Mouse (Mus musculus): Measurements from ENCODE around the gene Zfp653. TPM values are rescaled to one million over a fixed set of nuclear protein-coding genes. Genes with fewer than 3 reads are reported as not detected.

The Zfp653 gene
- polyA plus RNA-seq, 1 experiment from 2014 or later, result 4.2 TPM

DNA sequence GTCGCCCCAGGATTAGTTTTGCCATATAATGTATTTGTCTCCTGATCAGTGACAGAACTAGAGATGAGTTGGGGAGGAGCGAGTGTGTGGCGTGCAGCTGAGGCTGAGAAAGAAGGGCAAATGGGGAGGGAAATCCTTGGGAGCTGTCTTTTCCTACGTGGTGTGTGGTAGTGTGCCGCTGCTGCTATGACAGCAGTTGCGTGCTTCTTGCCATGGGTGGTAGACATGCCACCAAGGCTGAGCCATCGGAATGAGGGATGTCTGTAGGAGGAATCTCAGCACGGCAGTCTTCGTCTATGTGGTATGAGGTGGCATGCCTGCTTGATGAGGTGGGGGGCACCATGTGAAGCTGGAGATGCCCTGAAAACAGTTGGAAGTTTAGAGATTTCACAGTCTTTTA is 40.8 kb downstream of the Zfp653 start:
- no peaks in the 10 kb centered on the region for H3K4me1 ChIP-seq (replicated peaks; ENCODE audit: control insufficient read depth, insufficient read depth, low read length)
- H3K27me3 ChIP-seq (replicated peaks; ENCODE audit: control insufficient read depth, insufficient read depth, low read length), result no peaks in the 10 kb centered on the region
- no peaks in the 10 kb centered on the region for H3K9me3 ChIP-seq (ENCODE audit: control insufficient read depth)
- no peak overlapping the region for H3K9ac ChIP-seq (ENCODE audit: low read depth, low read length)
- TF ChIP-seq CTCF (IDR thresholded peaks at IDR 0.05; ENCODE audit: low read depth), result no peak
- H3K4me2 ChIP-seq (replicated peaks; ENCODE audit: low read depth), result no peak overlapping the region
- WGBS, result 92% methylated on average over 9 of the region's 9 CpGs
- no peak for ATAC-seq
- H3K27ac ChIP-seq (ENCODE audit: low read depth, low read length), result no peak overlapping the region
- H3K4me3 ChIP-seq (ENCODE audit: low read depth, low read length), result no peak overlapping the region
- no peaks in the 10 kb centered on the region for H3K36me3 ChIP-seq (ENCODE audit: control insufficient read depth, insufficient read depth)

DNA sequence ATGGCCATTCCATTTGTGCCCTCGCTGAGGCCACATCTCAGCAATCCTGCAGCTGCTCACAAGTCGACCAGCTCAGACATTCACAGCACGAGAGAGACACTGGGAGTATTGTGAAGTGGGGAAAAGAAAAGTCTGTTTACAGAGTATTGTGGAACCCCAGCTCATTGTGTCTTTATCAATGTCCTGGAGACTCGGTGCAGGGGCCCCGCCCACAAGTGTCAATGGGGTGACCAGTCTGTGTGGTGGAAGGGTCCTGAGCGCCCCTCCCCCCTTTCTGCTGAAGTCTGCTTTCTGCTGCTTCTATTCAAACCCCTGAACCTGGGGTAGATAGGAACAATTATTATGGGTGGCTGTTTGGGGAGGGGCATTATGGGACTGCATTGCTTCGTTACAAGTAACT is 42.7 kb downstream of the Zfp653 start:
- no peak for TF ChIP-seq CTCF (IDR thresholded peaks at IDR 0.05; ENCODE audit: low read depth)
- Histone ChIP-seq H3K4me1 (replicated peaks; ENCODE audit: control insufficient read depth, insufficient read depth, low read length) (no peaks in the 10 kb centered on the region), H3K4me3 (ENCODE audit: low read depth, low read length) (no peak overlapping the region), H3K27ac (ENCODE audit: low read depth, low read length) (no peak overlapping the region), H3K4me2 (replicated peaks; ENCODE audit: low read depth) (no peak overlapping the region), H3K27me3 (replicated peaks; ENCODE audit: control insufficient read depth, insufficient read depth, low read length) (no peaks in the 10 kb centered on the region), H3K36me3 (ENCODE audit: control insufficient read depth, insufficient read depth) (no peaks in the 10 kb centered on the region), H3K9ac (ENCODE audit: low read depth, low read length) (no peak overlapping the region), H3K9me3 (ENCODE audit: control insufficient read depth) (no peaks in the 10 kb centered on the region)
- 33% methylated on average over 7 of the region's 7 CpGs for WGBS
- ATAC-seq, result no peak

DNA sequence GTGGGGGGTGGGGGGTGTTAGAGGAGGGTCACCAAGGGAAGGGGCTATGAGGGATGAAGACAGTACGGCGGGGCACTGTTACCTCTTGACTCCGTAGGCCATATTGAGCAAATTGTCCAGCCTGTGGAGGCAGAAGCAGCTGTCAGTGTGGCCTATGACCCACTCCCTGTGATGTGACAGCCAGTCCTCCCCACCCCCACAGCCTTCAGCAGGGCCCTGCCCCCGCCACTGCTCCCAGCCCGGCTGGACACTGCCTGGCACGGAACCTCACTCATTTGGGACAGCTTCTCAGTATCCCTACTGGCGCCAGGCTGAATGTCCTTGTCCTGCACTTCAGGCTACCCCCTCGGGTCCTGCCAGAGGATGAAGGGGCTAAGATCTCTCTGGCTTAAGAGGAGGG is 46.6 kb downstream of the Zfp653 start:
- no peak for ATAC-seq

DNA sequence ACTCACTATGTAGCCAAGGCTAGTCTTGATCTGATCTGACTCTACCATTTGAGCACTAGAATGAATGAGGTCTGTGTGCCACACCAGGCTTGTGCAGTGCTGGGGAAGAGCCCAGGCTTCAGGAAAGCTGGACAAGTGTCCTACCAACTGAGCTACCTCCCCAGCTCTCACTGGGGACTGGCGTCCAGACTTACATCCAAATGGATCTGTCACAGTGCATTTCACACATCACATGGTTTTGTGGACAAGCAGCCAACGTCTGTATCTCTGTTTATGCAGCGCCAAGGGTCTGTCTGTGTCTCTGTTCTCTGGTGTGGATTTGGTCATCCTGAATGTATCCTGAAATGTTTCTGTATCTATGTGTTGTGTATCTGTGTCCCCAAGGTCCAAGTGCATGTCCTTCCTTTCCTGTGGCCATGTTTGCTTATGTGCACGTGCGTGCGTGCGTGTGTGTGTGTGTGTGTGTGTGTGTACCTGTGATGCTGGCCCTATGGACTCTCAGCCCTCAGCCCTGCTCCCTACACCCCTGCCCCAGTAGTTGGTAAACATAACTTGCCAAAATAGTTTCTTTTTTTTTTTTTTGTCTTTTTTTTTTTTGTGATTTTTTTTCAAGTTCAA is 53.9 kb downstream of the Zfp653 start:
- 79% methylated on average over 7 of the region's 7 CpGs for whole genome bisulfite sequencing
- no peaks in the 10 kb centered on the region for H3K9me3 ChIP-seq (ENCODE audit: control insufficient read depth)
- H3K27ac ChIP-seq (ENCODE audit: low read depth, low read length), result no peak overlapping the region
- no peak overlapping the region for H3K9ac ChIP-seq (ENCODE audit: low read depth, low read length)
- H3K4me2 ChIP-seq (replicated peaks; ENCODE audit: low read depth), result no peak overlapping the region
- H3K27me3 ChIP-seq (replicated peaks; ENCODE audit: control insufficient read depth, insufficient read depth, low read length), result no peaks in the 10 kb centered on the region
- H3K4me1 ChIP-seq (replicated peaks; ENCODE audit: control insufficient read depth, insufficient read depth, low read length), result no peaks in the 10 kb centered on the region
- TF ChIP-seq CTCF (IDR thresholded peaks at IDR 0.05; ENCODE audit: low read depth), result no peak
- no peak overlapping the region for H3K4me3 ChIP-seq (ENCODE audit: low read depth, low read length)
- peaks cover 20% of the 10 kb centered on the region for H3K36me3 ChIP-seq (ENCODE audit: control insufficient read depth, insufficient read depth)
- no peak for ATAC-seq

More for the DNA sequence above, 46.6 kb downstream of the Zfp653 start:
- Histone ChIP-seq H3K9ac (ENCODE audit: low read depth, low read length) (no peak overlapping the region), H3K4me1 (replicated peaks; ENCODE audit: control insufficient read depth, insufficient read depth, low read length) (no peaks in the 10 kb centered on the region), H3K4me2 (replicated peaks; ENCODE audit: low read depth) (no peak overlapping the region), H3K36me3 (ENCODE audit: control insufficient read depth, insufficient read depth) (no peaks in the 10 kb centered on the region), H3K27me3 (replicated peaks; ENCODE audit: control insufficient read depth, insufficient read depth, low read length) (no peaks in the 10 kb centered on the region), H3K9me3 (ENCODE audit: control insufficient read depth) (no peaks in the 10 kb centered on the region), H3K27ac (ENCODE audit: low read depth, low read length) (no peak overlapping the region), H3K4me3 (ENCODE audit: low read depth, low read length) (no peak overlapping the region)
- TF ChIP-seq CTCF (IDR thresholded peaks at IDR 0.05; ENCODE audit: low read depth), result no peak
- WGBS, result 61% methylated on average over 8 of the region's 8 CpGs

GRCm38 (mm10) chr9:22016245-22016644 is 54.9 kb downstream of the Zfp653 start:
- no peak for ATAC-seq
- no peak for TF ChIP-seq CTCF (IDR thresholded peaks at IDR 0.05; ENCODE audit: low read depth)
- WGBS, result 77% methylated on average over 10 of the region's 10 CpGs
- Histone ChIP-seq H3K27ac (ENCODE audit: low read depth, low read length) (no peak overlapping the region), H3K4me1 (replicated peaks; ENCODE audit: control insufficient read depth, insufficient read depth, low read length) (no peaks in the 10 kb centered on the region), H3K4me3 (ENCODE audit: low read depth, low read length) (no peak overlapping the region), H3K9ac (ENCODE audit: low read depth, low read length) (no peak overlapping the region), H3K4me2 (replicated peaks; ENCODE audit: low read depth) (no peak overlapping the region), H3K27me3 (replicated peaks; ENCODE audit: control insufficient read depth, insufficient read depth, low read length) (no peaks in the 10 kb centered on the region), H3K9me3 (ENCODE audit: control insufficient read depth) (no peaks in the 10 kb centered on the region), H3K36me3 (ENCODE audit: control insufficient read depth, insufficient read depth) (peaks cover 31% of the 10 kb centered on the region)

DNA sequence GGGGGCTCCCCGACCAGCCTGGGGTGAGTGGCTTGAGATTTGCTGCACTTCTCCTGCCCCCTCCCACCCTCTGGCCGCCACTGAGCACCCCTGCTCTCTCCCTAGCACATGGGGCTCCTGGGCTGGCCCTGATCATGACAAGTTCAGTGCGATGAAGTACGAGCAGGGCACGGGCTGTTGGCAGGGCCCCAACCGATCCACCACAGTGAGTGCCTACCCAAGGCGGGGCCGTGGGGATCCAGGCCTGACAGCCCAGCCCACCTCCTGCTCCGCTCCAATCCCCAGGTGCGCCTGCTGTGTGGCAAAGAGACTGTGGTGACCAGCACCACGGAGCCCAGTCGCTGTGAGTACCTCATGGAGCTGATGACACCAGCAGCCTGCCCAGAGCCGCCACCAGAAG is 58.4 kb downstream of the Zfp653 start:
- Histone ChIP-seq H3K9me3 (ENCODE audit: control insufficient read depth) (no peaks in the 10 kb centered on the region), H3K4me1 (replicated peaks; ENCODE audit: control insufficient read depth, insufficient read depth, low read length) (no peaks in the 10 kb centered on the region), H3K27me3 (replicated peaks; ENCODE audit: control insufficient read depth, insufficient read depth, low read length) (no peaks in the 10 kb centered on the region), H3K27ac (ENCODE audit: low read depth, low read length) (no peak overlapping the region), H3K9ac (ENCODE audit: low read depth, low read length) (no peak overlapping the region), H3K36me3 (ENCODE audit: control insufficient read depth, insufficient read depth) (peaks cover 66% of the 10 kb centered on the region), H3K4me3 (ENCODE audit: low read depth, low read length) (no peak overlapping the region), H3K4me2 (replicated peaks; ENCODE audit: low read depth) (no peak overlapping the region)
- ATAC-seq, result no peak
- WGBS, result 92% methylated on average over 13 of the region's 13 CpGs
- TF ChIP-seq CTCF (IDR thresholded peaks at IDR 0.05; ENCODE audit: low read depth), result no peak

DNA sequence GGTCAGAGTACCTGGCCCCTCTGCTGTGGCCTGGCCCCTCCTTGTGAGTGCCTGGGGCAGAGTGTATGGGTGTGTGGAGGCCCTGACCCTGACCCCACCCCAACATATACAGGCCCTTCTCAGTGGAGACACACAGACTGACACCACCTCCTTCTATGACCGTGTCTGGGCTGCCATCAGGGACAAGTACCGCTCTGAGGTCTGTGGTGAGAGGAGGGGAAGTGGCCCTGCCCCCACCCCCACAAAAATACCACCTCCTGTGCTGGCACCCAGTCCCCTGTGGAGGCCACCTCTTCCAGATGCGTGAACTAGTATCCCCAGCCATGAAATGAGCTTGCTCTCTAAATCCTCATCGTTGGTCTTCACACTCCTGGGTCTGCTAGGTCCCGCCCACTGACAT is 60.1 kb downstream of the Zfp653 start:
- H3K9me3 ChIP-seq (ENCODE audit: control insufficient read depth), result no peaks in the 10 kb centered on the region
- H3K4me2 ChIP-seq (replicated peaks; ENCODE audit: low read depth), result no peak overlapping the region
- no peak overlapping the region for H3K4me3 ChIP-seq (ENCODE audit: low read depth, low read length)
- WGBS, result 86% methylated on average over 5 of the region's 5 CpGs
- H3K4me1 ChIP-seq (replicated peaks; ENCODE audit: control insufficient read depth, insufficient read depth, low read length), result no peaks in the 10 kb centered on the region
- no peaks in the 10 kb centered on the region for H3K27me3 ChIP-seq (replicated peaks; ENCODE audit: control insufficient read depth, insufficient read depth, low read length)
- peaks cover 77% of the 10 kb centered on the region for H3K36me3 ChIP-seq (ENCODE audit: control insufficient read depth, insufficient read depth)
- no peak for ATAC-seq
- H3K9ac ChIP-seq (ENCODE audit: low read depth, low read length), result no peak overlapping the region
- TF ChIP-seq CTCF (IDR thresholded peaks at IDR 0.05; ENCODE audit: low read depth), result no peak
- H3K27ac ChIP-seq (ENCODE audit: low read depth, low read length), result no peak overlapping the region

Small RNA genes lying within 50 kb of the gene (microRNA-seq; reads per million reads assigned to microRNA genes)
- not detected for gene Mir7084

Other genes with a start within 250 kb of the Zfp653 start
- 15.9 and 21.1 TPM in 2 replicates for gene Angptl8, start 235.9 kb downstream of the Zfp653 start, polyA plus RNA-seq (2015; fragmentation: Nextera tagmentation; extraction: Ambion mirVana)
- 15.5 and 18.4 TPM in 2 replicates for gene Dock6, start 218.7 kb downstream of the Zfp653 start, polyA plus RNA-seq (2015; fragmentation: Nextera tagmentation; extraction: Ambion mirVana)
- gene Rab3d, start 153.2 kb downstream of the Zfp653 start, polyA plus RNA-seq (2015; fragmentation: Nextera tagmentation; extraction: Ambion mirVana), result 19.9 and 20.3 TPM in 2 replicates
- 0.63 and 0.99 TPM in 2 replicates for gene Ccdc159, start 143.9 kb downstream of the Zfp653 start, polyA plus RNA-seq (2015; fragmentation: Nextera tagmentation; extraction: Ambion mirVana)
- 83.1 and 88.2 TPM in 2 replicates for gene Tmem205, start 143.8 kb downstream of the Zfp653 start, polyA plus RNA-seq (2015; fragmentation: Nextera tagmentation; extraction: Ambion mirVana)
- gene Plppr2, start 134.3 kb downstream of the Zfp653 start, polyA plus RNA-seq (2015; fragmentation: Nextera tagmentation; extraction: Ambion mirVana), result 2.9 and 3.2 TPM in 2 replicates
- gene Swsap1, start 115.6 kb downstream of the Zfp653 start, polyA plus RNA-seq (2015; fragmentation: Nextera tagmentation; extraction: Ambion mirVana), result 4.6 and 4.8 TPM in 2 replicates
- gene Epor, start 107.9 kb downstream of the Zfp653 start, polyA plus RNA-seq (2015; fragmentation: Nextera tagmentation; extraction: Ambion mirVana), result 3.2 and 3.8 TPM in 2 replicates
- gene Rgl3, start 81.9 kb downstream of the Zfp653 start, polyA plus RNA-seq (2015; fragmentation: Nextera tagmentation; extraction: Ambion mirVana), result 2.1 and 2.5 TPM in 2 replicates
- gene Ccdc151, start 68.7 kb downstream of the Zfp653 start, polyA plus RNA-seq (2015; fragmentation: Nextera tagmentation; extraction: Ambion mirVana), result 0.22 and 0.35 TPM in 2 replicates
- gene Prkcsh, start 68.6 kb downstream of the Zfp653 start, polyA plus RNA-seq (2015; fragmentation: Nextera tagmentation; extraction: Ambion mirVana), result 98.6 and 104 TPM in 2 replicates
- gene Elavl3, start 19.4 kb downstream of the Zfp653 start, polyA plus RNA-seq (2015; fragmentation: Nextera tagmentation; extraction: Ambion mirVana), result 0.78 and 0.99 TPM in 2 replicates
- gene Gm49318, start 117 bp downstream of the Zfp653 start, polyA plus RNA-seq (2015; fragmentation: Nextera tagmentation; extraction: Ambion mirVana), result not detected in 2 replicates
- gene Ecsit, start 14.1 kb upstream of the Zfp653 start, polyA plus RNA-seq (2015; fragmentation: Nextera tagmentation; extraction: Ambion mirVana), result 23.8 and 25.3 TPM in 2 replicates
- 419 and 432 TPM in 2 replicates for gene Cnn1, start 27.8 kb upstream of the Zfp653 start, polyA plus RNA-seq (2015; fragmentation: Nextera tagmentation; extraction: Ambion mirVana)
- 93.7 and 99.4 TPM in 2 replicates for gene Elof1, start 45.8 kb upstream of the Zfp653 start, polyA plus RNA-seq (2015; fragmentation: Nextera tagmentation; extraction: Ambion mirVana)
- 175 and 178 TPM in 2 replicates for gene Acp5, start 64.3 kb upstream of the Zfp653 start, polyA plus RNA-seq (2015; fragmentation: Nextera tagmentation; extraction: Ambion mirVana)
- gene Pigyl, start 85.5 kb upstream of the Zfp653 start, polyA plus RNA-seq (2015; fragmentation: Nextera tagmentation; extraction: Ambion mirVana), result 121 and 123 TPM in 2 replicates
- gene Zfp872, start 116.7 kb upstream of the Zfp653 start, polyA plus RNA-seq (2015; fragmentation: Nextera tagmentation; extraction: Ambion mirVana), result 0.27 and 0.38 TPM in 2 replicates
- gene Zfp809, start 154.3 kb upstream of the Zfp653 start, polyA plus RNA-seq (2015; fragmentation: Nextera tagmentation; extraction: Ambion mirVana), result 12.6 and 14.4 TPM in 2 replicates
- 1.3 and 1.5 TPM in 2 replicates for gene Zfp599, start 188.5 kb upstream of the Zfp653 start, polyA plus RNA-seq (2015; fragmentation: Nextera tagmentation; extraction: Ambion mirVana)
- 7.7 and 8.4 TPM in 2 replicates for gene Zfp810, start 236.3 kb upstream of the Zfp653 start, polyA plus RNA-seq (2015; fragmentation: Nextera tagmentation; extraction: Ambion mirVana)